In genomic region chr12:31092481-31092880, GRCm38 (mm10) we compare ENCODE assay signal across 24 mouse cellular contexts. TPM values are rescaled to one million over a fixed set of nuclear protein-coding genes. Genes with fewer than 3 reads are reported as not detected.
"Had no signal": no experiment of that assay in that cellular context is flagged by ENCODE, and none has a peak within 500 bp of the region (broad histone marks: within the 10 kb centered on the region; RNA-seq: fewer than 3 reads in every experiment).

No protein-coding gene starts in this region.

- H3K9me3 ChIP-seq: heart, embryonic 10.5 days; heart, embryonic 12.5 days; hindbrain, embryonic 10.5 days; hindbrain, embryonic 12.5 days; intestine, embryonic 15.5 days; limb, embryonic 10.5 days; limb, embryonic 12.5 days; liver, embryonic 13.5 days; liver, embryonic 15.5 days had no signal

- H3K36me3 ChIP-seq: heart, embryonic 10.5 days; heart, embryonic 12.5 days; hindbrain, embryonic 10.5 days; hindbrain, embryonic 12.5 days; intestine, embryonic 15.5 days; limb, embryonic 10.5 days; limb, embryonic 12.5 days; liver, embryonic 13.5 days; liver, embryonic 15.5 days had no signal

- DNase-seq: gastrocnemius, postnatal 25 days; heart, adult 18-20 months; heart, postnatal 10 days; heart, postnatal 4 days; kidney, adult 18-20 months; kidney, adult 8-10 months; kidney, postnatal 14 days; liver; liver, embryonic 13.5 days; liver, postnatal 0 days had no signal

- H3K27me3 ChIP-seq: heart, embryonic 12.5 days; hindbrain, embryonic 12.5 days; intestine, embryonic 15.5 days; limb, embryonic 12.5 days; liver, embryonic 13.5 days; liver, embryonic 15.5 days had no signal

- H3K27ac ChIP-seq: heart, embryonic 10.5 days; hindbrain, embryonic 10.5 days; hindbrain, embryonic 12.5 days; hindbrain, embryonic 14.5 days; intestine, embryonic 15.5 days; layer of hippocampus, adult 2 months; left cerebral cortex, adult 2 months; limb, embryonic 10.5 days; limb, embryonic 12.5 days; liver, embryonic 13.5 days; liver, embryonic 15.5 days had no signal

- H3K4me3 ChIP-seq: heart, embryonic 10.5 days; heart, embryonic 12.5 days; hindbrain, embryonic 10.5 days; hindbrain, embryonic 12.5 days; intestine, embryonic 15.5 days; layer of hippocampus, adult 2 months; left cerebral cortex, adult 2 months; limb, embryonic 10.5 days; limb, embryonic 12.5 days; liver, embryonic 13.5 days; liver, embryonic 15.5 days had no signal

- H3K9ac ChIP-seq: heart, embryonic 12.5 days; hindbrain, embryonic 12.5 days; hindbrain, embryonic 14.5 days; intestine, embryonic 15.5 days; limb, embryonic 12.5 days; liver, embryonic 13.5 days; liver, embryonic 15.5 days; liver, postnatal 0 days had no signal

- H3K4me1 ChIP-seq: hindbrain, embryonic 12.5 days; intestine, embryonic 15.5 days; limb, embryonic 10.5 days; limb, embryonic 12.5 days had no signal

RNA-seq across cellular contexts. Expression of gene Fam110c, which starts 18.8 kb away (rescaled TPM):
- total RNA-seq: gastrocnemius, adult 8-10 months; gastrocnemius, postnatal 25 days; layer of hippocampus, adult 2 months; layer of hippocampus, postnatal 10 days; left cerebral cortex, adult 2 months; left cerebral cortex, postnatal 14 days had no signal
- polyA plus RNA-seq: hindbrain, embryonic 14.5 days had no signal
